Mouse (Mus musculus) heart, adult 9 months (tissue): ENCODE measurements around the gene Dock2.

ENCODE experiments used
- DNase-seq, 2 experiments: peaks; one replicate each; pipeline ENCODE4 v3.0.0; 2022; ENCODE audit warnings: low spot score in 2 of 2

Gene Dock2

DNA sequence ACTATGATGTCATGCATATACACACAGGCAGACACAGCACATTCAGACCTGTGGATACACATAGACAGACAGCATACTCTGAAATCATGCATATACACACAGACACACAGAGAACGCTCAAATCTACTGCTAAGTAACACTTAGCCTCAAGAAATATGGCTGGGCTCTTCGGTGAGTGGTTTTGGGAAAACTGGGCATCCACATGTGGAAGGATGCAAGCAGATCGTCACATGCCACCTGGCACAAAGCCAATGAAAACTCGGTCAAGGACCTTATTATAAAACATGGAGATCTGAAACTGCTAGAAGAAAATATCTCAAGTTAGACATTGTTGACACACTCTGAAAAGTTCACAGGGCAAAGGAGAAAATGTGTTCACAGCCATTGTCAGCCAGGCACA, 255.7 kb downstream of the Dock2 start:
- no peak for DNase-seq

DNA sequence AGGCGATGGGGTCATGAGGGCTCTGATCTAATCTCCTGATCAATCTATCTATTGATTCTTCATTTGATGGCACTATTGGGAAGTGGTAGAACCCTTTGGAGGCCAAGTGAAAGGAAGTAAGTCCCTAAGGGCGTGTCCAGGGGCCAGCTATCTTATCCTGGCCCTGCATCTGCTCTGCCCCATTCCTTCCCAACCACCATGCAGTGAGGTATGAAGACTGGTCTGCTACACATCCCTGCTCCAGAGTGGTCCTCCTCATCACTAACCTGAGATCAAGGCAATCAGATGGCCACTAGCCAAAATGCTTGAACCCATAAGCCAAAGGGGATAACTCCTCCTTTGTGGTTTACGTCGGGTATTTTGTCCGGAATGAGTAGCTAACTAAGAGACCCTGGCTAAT, 256.5 kb downstream of the Dock2 start:
- no peak for DNase-seq

DNA sequence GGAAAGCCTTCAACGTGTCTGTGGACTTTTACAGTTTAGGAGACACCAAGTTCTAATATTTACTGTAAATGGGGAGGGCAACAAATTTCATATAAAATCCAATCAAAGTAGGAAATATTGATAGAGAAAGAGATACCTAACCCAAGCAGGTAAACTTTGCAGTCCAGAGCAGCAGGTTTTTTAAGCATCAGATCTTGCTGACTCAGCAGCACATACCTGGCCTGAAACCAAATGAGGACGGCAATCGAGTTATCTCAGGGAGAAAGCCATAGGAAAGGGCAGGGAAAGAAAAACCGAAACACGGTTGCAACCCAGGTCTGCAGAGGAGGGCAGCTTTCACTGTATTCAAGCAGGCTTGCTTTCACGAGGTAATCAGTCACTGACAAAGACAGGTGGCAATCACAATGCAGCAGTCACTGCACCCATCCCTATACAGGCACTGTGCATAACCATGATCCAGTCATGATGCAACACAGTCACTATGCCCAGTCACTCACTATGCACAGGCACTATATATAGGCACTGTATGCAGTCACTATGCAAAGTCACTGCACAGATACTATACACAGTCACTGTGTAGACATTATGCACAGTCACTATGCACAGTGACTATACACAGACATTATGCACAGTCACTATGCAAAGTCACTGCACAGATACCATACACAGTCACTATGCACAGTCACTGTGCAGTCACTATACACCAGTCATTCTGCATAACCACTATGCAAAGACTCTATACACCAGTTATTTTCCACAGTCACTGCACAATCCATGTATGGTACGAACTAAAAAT, 258.4 kb downstream of the Dock2 start:
- DNase-seq: no peak

DNA sequence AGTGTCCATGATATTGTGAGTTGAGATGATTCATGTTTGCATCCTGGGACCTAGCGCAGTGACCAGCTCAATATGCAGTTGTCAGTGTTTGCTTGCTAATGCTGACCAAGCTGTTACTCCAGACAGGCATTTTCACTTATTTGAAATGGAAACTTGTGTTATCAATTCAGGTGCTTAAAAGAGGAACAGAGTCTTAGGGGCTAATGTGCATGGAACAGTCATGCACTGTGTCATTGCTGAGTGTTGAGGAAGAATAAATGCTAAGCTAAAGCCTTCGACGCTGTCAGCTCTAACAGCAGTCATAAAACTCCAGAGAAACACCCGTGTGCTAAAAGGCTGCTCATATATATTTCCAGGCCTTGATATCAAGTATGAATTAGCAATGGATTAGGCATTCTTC, 259.1 kb downstream of the Dock2 start:
- DNase-seq: no peak

DNA sequence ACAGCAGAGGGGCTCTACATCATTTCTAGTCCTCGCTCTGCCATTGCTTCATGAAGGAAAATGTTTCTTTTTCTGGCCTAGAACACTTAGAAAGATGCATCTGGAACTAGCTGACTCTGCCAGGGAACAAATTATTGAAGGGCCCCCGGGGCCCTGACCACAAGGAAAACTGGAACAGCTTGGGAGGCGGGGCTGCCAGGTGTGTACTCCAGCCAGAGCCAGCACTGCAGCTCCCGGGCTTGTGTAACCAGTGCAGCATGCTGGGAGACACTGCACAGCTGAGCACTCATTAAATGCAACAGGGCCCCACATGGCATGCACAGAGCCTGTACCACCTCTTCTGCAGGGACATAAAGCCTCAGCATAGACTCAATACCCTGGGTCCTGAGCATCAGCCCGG, 265.1 kb downstream of the Dock2 start:
- DNase-seq: no peak

DNA sequence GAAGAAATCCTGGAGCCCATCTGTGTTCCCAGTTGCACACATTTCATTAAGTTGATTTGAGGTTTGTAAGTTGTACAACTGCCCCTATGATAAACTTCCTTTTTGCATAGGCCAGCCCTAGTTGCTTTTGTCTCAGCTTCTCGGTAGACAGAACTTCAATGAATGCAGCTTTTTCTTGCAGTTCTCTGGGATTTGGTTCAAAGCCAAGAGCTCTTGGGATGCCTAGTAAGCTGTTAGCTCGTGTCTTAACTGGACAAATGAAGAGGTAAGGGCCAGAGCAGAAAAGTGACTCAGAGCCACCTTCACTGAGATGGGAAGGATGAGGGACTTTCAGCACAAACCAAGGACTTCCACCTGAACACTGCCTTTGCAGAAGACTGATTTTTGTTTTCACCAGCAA, 266.7 kb downstream of the Dock2 start:
- no peak for DNase-seq

DNA sequence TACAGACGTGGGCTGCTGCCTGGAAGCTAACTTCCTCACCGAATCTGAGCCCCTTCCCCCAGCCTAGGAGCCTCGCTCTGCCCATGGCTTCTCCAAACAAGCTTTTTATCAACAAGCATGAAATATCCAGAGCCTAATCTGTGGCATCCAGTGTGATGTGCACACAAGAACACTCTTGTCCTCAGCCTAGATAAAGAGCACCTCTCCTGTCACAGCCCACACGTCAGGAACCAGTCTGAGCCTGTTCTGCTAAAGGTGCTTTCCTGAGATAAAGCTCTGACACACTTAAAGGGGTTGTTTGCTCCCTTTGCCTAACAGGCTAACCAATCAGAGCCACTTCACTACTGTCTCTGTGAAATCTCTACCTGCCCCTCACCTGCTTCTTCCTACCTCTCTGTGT, 268.4 kb downstream of the Dock2 start:
- DNase-seq: no peak

DNA sequence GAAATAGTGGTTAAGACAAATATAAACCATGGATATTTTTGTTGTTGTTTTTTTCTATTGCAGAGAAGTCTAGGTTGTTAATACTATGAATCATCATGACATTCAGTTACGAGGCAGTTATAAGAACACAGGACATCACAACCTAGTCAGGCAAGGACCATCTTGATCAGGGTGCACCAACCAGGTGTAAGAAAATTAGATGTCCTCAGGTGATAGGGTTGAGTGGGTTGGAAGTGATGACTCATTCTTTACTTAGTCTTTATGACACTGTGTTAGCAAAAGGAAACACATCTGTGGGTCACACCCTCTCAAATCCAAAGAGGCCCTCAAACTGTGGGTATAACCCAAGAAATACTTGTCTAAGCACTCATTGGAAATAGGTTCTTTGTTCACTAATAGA, 277.3 kb downstream of the Dock2 start:
- no peak for DNase-seq

DNA sequence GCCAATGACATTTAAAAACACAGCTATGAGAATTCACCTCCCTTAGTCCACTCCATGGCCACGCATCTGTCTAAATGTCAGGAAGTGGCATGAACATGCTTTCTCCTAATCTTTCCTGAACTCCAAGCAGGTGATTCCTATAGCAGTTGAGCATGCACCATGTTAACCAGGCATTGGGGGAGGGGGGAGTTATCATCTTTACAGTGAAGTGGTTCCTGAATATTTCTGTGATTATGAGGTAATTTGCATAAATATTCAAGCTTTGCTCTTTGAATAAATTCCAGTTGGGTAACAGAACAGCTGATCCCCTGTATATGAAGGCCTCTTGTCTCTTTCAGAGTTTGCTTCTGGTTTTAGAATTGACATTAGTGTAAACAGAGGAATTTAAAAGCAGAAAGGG, 284.0 kb downstream of the Dock2 start:
- no peak for DNase-seq

DNA sequence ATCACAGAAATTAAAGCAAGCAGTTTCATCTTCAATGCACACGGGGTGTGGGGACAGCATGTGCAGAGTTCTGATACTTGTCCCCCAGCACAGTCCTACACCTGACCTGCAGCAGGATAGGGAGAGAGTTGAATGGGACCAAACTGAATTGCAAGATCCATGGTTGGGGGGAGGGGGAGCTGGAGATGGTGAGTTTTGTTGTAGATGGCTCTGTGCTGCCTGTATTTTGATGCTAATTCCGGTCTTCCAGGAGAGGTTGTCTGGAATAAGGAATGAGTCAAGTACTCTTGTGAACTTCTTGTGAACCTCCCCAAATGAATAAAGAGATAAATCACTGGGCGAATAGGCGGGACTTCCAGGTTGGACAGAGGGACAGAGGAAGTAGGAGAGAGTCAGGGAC, 289.0 kb downstream of the Dock2 start:
- no peak for DNase-seq

DNA sequence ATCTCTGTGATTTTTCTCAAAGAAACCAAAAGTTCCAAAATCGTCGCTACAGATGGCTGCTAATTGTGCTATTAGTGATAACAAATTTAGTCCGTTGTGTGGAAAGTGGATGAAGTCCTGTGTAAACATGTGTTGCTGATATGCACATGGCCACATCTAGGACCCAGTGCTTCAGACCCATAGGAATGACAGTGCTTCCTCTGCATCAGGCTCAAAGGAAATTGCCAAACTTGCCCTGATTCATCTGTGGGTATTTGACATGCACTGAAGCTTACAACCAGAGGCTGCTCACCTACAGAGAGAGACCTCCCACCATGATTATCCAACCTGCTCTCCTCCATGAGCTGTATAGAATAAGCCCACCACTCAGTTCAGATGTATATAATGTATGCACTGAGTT, 290.7 kb downstream of the Dock2 start:
- no peak for DNase-seq

DNA sequence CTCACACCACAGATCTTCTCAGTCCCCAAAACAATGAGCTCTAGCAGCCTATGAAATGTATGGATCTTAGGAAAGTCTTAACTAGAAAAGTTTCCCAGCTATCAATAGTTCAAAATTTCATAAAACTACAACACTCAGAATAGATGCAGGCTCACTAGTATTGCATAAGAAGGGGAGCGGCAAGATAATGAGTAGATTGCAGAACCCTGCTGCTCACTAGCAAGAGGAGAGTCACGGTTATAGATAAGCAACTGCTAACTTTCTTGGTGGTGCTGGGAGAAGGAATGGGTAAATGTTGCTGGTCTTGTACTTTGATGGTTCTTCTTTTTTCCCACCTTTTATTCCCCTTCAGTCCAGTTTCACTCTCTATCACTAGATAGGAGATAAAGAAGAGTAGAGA, 291.5 kb downstream of the Dock2 start:
- DNase-seq: no peak

DNA sequence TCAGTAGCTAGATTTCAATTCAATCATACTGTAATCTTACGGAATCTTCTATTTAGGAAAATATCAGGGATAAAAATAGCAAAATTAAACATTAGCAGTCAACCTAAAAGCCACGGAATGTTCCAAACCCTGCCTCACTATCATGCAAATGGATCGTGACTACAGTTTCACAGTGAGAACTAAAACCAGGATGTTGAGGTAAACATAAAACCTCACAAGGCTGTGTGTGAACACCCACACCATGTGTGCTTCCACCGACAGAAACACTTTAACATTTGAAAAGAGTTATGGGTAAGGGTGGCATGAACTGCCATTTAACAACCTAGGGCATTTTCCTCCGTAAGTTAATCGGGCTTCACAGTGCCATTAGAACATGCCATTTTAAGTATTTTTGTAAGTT, 294.1 kb downstream of the Dock2 start:
- DNase-seq: no peak

DNA sequence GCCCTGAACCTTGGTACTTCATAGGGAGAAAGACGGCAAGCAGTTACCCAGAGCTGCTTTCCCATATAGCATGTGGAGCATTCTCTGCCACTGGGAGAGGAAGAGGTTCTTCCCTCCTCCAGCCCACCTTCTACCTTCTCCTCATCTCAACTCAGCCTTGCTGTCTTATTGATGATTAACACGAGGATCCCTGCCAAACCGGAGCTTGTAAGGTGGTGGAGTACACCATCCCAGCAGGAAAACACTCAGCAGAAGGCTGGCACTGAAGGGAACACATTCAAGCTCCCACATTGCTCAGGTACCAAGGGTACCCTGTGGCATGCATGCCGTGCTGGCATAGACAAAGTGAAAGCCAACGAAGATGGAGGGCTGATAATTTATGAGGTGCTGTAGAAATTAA, 304.4 kb downstream of the Dock2 start:
- no peak for DNase-seq

DNA sequence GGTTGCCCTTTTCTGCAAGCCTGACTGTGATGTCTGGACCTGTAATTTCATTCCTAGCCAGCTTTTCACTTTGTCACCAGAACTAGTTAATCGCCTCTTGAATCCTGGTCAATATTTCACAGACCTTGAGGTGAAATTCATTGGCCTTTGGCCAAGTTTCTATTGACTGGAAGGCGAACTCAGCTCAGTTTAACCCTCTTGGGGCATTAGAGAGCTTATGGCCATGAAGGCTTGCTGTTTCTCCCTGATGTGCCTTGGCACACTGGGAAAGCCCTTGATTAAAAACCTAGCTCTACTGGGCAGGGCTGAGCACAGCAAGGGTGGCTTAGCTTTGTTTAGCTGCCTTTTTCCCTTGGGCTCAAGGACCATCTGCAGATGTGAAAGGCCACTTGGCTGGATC, 313.9 kb downstream of the Dock2 start:
- no peak for DNase-seq

DNA sequence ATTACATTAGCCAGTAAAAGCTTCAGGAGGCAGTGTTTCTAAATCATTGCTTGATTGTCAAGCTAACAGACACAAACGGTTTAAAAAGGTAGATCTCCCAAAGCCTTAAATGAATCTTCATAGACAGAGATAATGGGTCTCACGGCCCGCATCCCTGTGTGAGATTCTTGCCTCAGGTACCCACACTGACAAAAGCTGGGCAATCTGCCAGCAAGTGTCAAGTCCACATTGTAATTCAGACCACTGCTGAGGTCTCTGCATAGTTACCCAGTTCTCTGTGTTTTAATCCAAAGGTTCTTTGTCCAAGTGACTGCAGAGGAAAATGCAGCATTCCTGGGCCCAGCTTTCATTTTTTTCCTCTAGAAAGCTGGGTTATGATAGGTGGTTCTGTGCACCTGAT, 315.1 kb downstream of the Dock2 start:
- DNase-seq: no peak

DNA sequence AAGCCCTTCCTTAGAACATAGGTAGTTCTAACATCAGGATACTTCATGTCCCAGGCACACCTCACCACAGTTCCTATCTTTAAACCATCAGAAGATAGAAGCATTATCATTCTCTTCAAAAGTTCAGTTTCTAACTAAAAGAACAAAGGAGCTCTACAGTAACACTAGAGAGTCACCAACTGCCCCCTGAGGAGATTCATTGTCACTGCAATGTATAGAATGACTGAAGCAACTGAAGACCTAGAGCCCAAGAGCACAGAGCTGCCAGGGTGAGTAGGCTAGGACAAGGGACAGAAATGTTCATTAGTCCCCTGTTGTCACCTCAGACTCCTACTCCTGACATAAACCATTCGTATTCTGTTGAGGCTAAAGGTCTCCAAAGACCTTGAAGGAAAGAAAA, 316.6 kb downstream of the Dock2 start:
- DNase-seq: no peak

DNA sequence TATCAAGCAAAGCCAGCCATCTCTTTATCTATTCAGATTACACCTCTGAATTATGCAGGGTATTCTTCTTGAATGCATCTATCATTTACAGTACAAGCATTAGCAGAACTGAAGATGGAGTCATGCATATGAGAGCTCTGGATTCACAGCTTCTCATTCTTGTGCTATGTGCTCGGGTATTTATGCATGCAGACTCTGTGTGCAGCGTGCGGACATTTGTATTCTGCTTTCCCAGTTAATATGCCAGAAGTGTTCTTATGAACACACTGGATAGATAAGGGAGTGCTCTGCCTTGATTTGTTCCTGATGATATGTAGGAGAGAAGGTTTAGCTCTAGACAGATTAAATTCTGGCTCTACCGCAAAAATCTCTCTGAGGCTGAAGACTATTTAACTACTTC, 333.7 kb downstream of the Dock2 start:
- DNase-seq: no peak

DNA sequence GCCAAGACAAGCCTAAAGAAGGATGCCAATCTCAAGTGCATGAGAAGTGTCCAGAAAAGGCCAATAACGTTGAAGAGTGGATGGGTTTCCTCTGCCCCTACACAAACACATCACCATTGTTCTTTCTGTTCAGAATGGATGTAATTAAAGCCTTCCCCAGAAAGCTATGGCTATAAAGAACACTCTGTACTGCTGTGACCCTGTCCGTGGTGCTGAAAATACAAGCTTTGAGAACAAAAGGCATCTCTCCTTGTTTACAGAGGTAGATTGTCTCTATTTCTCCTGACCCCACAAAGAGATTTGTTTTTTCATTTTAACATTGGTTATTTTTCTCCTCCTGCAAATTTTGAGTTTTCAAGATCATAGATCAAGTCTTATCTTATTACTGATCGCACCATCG, 335.8 kb downstream of the Dock2 start:
- DNase-seq: no peak

DNA sequence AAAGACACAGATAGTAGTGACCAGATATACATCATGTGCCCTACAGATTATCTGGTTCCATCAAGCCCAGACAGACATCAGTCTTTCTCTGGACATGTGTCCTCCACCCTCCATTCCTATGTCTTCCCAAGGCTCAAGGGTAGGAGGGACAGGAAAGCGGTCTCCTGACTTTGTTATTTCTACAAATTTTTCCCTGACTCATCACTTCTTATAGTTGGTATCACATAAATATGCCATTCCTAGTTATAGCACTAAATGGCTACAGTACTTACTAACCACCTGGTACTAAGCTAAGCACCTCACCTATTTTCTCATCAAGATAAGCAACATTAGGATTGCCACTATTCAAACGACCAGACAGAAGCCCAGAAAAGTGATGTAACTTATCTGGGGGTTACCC, 345.3 kb downstream of the Dock2 start:
- no peak for DNase-seq

DNA sequence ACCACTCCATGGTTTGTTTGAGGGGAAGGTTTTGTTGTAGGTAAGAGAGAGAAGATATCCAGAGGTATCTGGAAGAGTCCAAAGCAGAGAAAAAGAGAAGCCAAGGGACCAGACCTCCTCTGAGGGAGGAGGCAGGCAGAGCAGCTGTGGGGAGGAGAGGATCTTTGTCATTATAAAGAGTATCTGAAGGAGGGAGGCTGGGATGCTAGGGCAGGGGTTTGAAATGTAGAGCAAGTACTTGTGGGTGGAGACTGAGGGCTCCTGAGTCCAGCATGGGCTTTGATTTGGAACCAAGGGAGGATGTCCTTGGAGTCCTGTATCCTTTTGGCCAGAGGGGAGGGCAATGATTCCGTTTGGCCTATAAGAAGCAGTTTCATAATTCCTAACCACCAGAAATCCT, 346.2 kb downstream of the Dock2 start:
- no peak for DNase-seq

DNA sequence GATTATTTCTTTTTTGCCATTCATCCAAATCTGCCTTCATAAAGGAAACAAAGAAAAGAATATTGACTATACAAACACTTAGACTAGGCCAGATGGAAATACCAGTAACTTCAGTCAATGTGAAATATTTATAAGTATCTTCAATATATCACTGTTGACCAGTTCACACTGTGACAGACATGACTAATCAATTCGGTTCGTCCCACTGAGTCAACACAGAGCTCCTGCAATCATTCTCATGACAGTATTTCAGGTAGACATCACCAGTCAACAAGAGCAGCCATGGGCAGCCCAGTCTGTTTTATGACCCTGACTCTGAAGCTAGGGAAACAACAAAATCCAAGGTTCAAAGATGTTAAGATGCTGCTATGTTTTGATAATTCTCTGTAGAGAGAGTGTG, 351.7 kb downstream of the Dock2 start:
- no peak for DNase-seq

DNA sequence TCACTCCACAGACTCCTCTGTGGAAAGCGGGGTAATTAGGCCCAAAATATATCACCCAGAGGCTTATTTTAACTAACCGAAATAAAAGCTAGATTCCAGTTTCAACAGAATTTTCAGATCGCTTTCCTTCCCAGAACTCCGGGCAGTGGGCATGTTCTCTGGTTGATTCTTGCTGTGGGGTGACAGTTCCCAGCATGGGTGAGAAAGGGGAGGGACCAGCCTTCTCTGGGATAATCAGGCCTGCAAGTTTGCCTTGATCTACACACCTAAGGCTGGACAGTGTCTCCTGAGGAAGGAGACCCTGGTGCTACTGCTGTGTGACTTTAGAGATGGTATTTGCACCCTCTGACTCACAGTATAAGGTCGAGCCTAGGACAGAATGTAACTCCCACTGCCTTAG, 352.3 kb downstream of the Dock2 start:
- no peak for DNase-seq

DNA sequence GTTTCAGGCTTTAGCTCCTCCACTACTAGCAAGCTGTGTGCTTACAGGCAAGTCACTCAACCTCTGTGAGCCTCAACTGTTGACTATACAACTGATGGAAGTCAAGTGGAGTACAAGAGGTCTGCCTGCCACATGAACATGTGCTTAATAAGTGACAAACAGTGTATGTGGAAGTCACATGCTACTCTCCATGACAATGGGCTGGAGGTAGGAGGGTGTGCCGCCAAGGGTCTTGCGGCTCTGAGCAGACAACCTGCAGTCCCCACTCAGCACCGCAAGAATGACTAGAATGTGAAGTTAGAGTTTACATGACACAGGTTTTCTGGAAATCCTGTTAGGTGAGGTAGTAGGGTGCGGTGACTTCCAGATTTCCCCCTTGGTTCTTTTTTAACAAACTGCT, 352.8 kb downstream of the Dock2 start:
- no peak for DNase-seq
